Mouse (Mus musculus): ENCODE data around the gene Prkn.

- no peak for TF ChIP-seq GATA1 (IDR thresholded peaks at IDR 0.05; ENCODE audit: low read depth, low read length)
- TF ChIP-seq CTCF (IDR thresholded peaks at IDR 0.05 in 2 of 3, conservative IDR thresholded peaks at IDR 0.05 in 1 of 3; ENCODE audit: control insufficient read depth in 1 of 3, insufficient read depth in 1 of 3, low read depth in 2 of 3, low read length in 3 of 3, poor library complexity in 1 of 3, severe bottlenecking in 1 of 3) = no peak
- TF ChIP-seq ETS1 (IDR thresholded peaks at IDR 0.05; ENCODE audit: low read depth, low read length) = no peak
- TF ChIP-seq UBTF (IDR thresholded peaks at IDR 0.05; ENCODE audit: borderline replicate concordance, insufficient read depth, low read depth, low read length) = no peak
- TF ChIP-seq NELFE (IDR thresholded peaks at IDR 0.05; ENCODE audit: low read depth, low read length) = no peak
- no peak for TF ChIP-seq USF1 (IDR thresholded peaks at IDR 0.05; ENCODE audit: low read depth, low read length)
- TF ChIP-seq EP300 (IDR thresholded peaks at IDR 0.05; ENCODE audit: low read depth in 1 of 2, low read length in 2 of 2) = no peak
- TF ChIP-seq RAD21 (IDR thresholded peaks at IDR 0.05; ENCODE audit: low read depth, low read length) = no peak
- no peak for TF ChIP-seq MAX (IDR thresholded peaks at IDR 0.05; ENCODE audit: low read length)
- no peak for TF ChIP-seq POLR2A (IDR thresholded peaks at IDR 0.05; ENCODE audit: control insufficient read depth in 1 of 2, insufficient read depth in 1 of 2, low read depth in 1 of 2, low read length in 2 of 2, poor library complexity in 1 of 2)
Observed at GRCm38 (mm10) chr17:11124048-11124447, 283.9 kb downstream of the Prkn start.

Data from MEL (cell line).